14 mouse cellular contexts compared by ENCODE assay signal in genomic region chr6:91585543-91585942, GRCm38 (mm10).
DNase-seq lines count a peak whose midpoint lies in the region; ATAC-seq lines count a peak whose summit lies in the region.
"Had no signal": no experiment of that assay in that cellular context is flagged by ENCODE, and none has a peak within 500 bp of the region (broad histone marks: within the 10 kb centered on the region; RNA-seq: fewer than 3 reads in every experiment).

No protein-coding gene starts in this region.

- DNase-seq in 3134 (ENCODE audit: extremely low read depth, insufficient read length, low spot score): peak; percentile 22
- peak; percentile 59 for DNase-seq in 3T3-L1 (ENCODE audit: low read depth, low spot score)
- peak; percentile 60 to 64 for DNase-seq in lung, postnatal 4 days
- no peak for DNase-seq in retina, postnatal 1 day
- DNase-seq in urinary bladder, postnatal 4 days (ENCODE audit: low spot score in 2 of 2): no peak
- DNase-seq: adrenal gland, adult 2 months; cerebellum, adult 11-12 months; kidney, adult 18-20 months had no signal

- no peak overlapping the region for H3K9ac ChIP-seq in hindbrain, embryonic 12.5 days
- H3K9ac ChIP-seq: forebrain, embryonic 12.5 days; hindbrain, embryonic 15.5 days; midbrain, embryonic 13.5 days had no signal

- 0 out of 2 replicates have a peak, but pooled peaks cover 3% of the 10 kb centered on the region for H3K4me1 ChIP-seq in hindbrain, embryonic 12.5 days
- H3K4me1 ChIP-seq: hindbrain, embryonic 15.5 days had no signal

- H3K36me3 ChIP-seq in hindbrain, embryonic 12.5 days: no peaks in the 10 kb centered on the region
- H3K36me3 ChIP-seq: forebrain, embryonic 12.5 days; hindbrain, embryonic 15.5 days; midbrain, embryonic 13.5 days had no signal

- ATAC-seq in common myeloid progenitor, adult 5-6 weeks (replicated peaks; ENCODE audit: low read depth, poor library complexity, severe bottlenecking): peak; percentile 47; the same call in 1 of the 2 replicates
- ATAC-seq in hindbrain, embryonic 12.5 days (ENCODE audit: low FRiP score): no peak
- ATAC-seq: midbrain, embryonic 13.5 days had no signal

- H3K4me2 ChIP-seq in hindbrain, embryonic 12.5 days (replicated peaks): no peak overlapping the region
- H3K4me2 ChIP-seq: forebrain, embryonic 12.5 days; hindbrain, embryonic 15.5 days; liver, embryonic 11.5 days; midbrain, embryonic 13.5 days had no signal

- no peak overlapping the region for H3K27ac ChIP-seq in hindbrain, embryonic 12.5 days
- H3K27ac ChIP-seq: forebrain, embryonic 12.5 days; hindbrain, embryonic 15.5 days; midbrain, embryonic 13.5 days had no signal

- no peak overlapping the region for H3K4me3 ChIP-seq in hindbrain, embryonic 12.5 days
- H3K4me3 ChIP-seq: forebrain, embryonic 12.5 days; hindbrain, embryonic 15.5 days; midbrain, embryonic 13.5 days had no signal

- H3K9me3 ChIP-seq in hindbrain, embryonic 12.5 days (replicated peaks): no peaks in the 10 kb centered on the region
- H3K9me3 ChIP-seq: forebrain, embryonic 12.5 days; hindbrain, embryonic 15.5 days; midbrain, embryonic 13.5 days had no signal

- no peaks in the 10 kb centered on the region for H3K27me3 ChIP-seq in hindbrain, embryonic 12.5 days
- H3K27me3 ChIP-seq: forebrain, embryonic 12.5 days; hindbrain, embryonic 15.5 days; midbrain, embryonic 13.5 days had no signal

- 78% methylated on average over 3 of the region's 3 CpGs for WGBS in hindbrain, embryonic 12.5 days

Comparison
In these comparisons a context has a peak if more than half of its experiments do, and no peak if none do; other contexts are left out.
1. DNase-seq: peak in 3134 (single experiment), 3T3-L1 (single experiment) and lung, postnatal 4 days (2 of 2); none in retina, postnatal 1 day (single experiment) and urinary bladder, postnatal 4 days (0 of 2).